Mouse (Mus musculus) left cerebral cortex, adult 18-20 months (tissue): ENCODE measurements around the gene Acat3. TPM values are rescaled to one million over a fixed set of nuclear protein-coding genes. Genes with fewer than 3 reads are reported as not detected.

Experiments used
- DNase-seq, 2 experiments: peaks; one replicate each; pipeline ENCODE4 v3.0.0; 2021 to 2022; ENCODE audit warnings: low spot score in 2 of 2, mixed read lengths in 1 of 2
- total RNA-seq, 2 experiments: library from RNA; stranded (reverse); gene quantifications; 2 replicates each; pipeline ENCODE4 v1.2.3; 2021

The Acat3 gene
- total RNA-seq, 2 experiments from 2014 or later = 4.8 to 5.5 TPM

GRCm38 (mm10) chr17:12875734-12876133 lies 64.7 kb downstream of the Acat3 start, which contains the start of gene Mrgprh:
Gene Mrgprh, plus strand, starts transcription at chr17:12876034.
- DNase-seq = no peak

Other genes starting within 250 kb of the Acat3 start
- 10 to 100 TPM; 26.9 to 27.0 TPM for gene Igf2r, start 170.9 kb downstream of the Acat3 start, total RNA-seq
- 10 to 100 TPM; 33.7 to 39.3 TPM for gene Mas1, start 72.5 kb downstream of the Acat3 start, total RNA-seq
- not detected for gene Mrgprh, start 64.6 kb downstream of the Acat3 start, total RNA-seq
- gene Pnldc1, start 30.4 kb downstream of the Acat3 start, total RNA-seq = 1 to 10 TPM; 2.3 to 4.2 TPM
- 100 to 1,000 TPM; 221 to 227 TPM for gene Tcp1, start 24.9 kb downstream of the Acat3 start, total RNA-seq
- 10 to 100 TPM; 60.4 to 66.3 TPM for gene Mrpl18, start 24.3 kb downstream of the Acat3 start, total RNA-seq
- gene Acat2, start 20.1 kb upstream of the Acat3 start, total RNA-seq = 10 to 100 TPM; 63.4 to 71.2 TPM
- 10 to 100 TPM; 54.5 to 58.9 TPM for gene Wtap, start 53.6 kb upstream of the Acat3 start, total RNA-seq
- 100 to 1,000 TPM; 272 to 273 TPM for gene Sod2, start 66.2 kb upstream of the Acat3 start, total RNA-seq
- not detected for gene Gpr31b, start 111.7 kb upstream of the Acat3 start, total RNA-seq
- under 1 TPM; 0.73 to 0.91 TPM for gene Tcp10b, start 120.5 kb upstream of the Acat3 start, total RNA-seq
- gene Unc93a, start 191.2 kb upstream of the Acat3 start, total RNA-seq = not detected